Mouse (Mus musculus): Measurements from ENCODE around the gene Nsl1. TPM values are rescaled to one million over a fixed set of nuclear protein-coding genes. Genes with fewer than 3 reads are reported as not detected.
"Not testable (repeated sequence)": the region's sequence is repeated elsewhere in the genome, so short reads cannot be mapped to it uniquely, and the experiment has no call there.

Gene Nsl1
- polyA plus RNA-seq (2014; fragmentation: Nextera tagmentation; extraction: Ambion mirVana): 17.9 and 20.4 TPM in 2 replicates

DNA sequence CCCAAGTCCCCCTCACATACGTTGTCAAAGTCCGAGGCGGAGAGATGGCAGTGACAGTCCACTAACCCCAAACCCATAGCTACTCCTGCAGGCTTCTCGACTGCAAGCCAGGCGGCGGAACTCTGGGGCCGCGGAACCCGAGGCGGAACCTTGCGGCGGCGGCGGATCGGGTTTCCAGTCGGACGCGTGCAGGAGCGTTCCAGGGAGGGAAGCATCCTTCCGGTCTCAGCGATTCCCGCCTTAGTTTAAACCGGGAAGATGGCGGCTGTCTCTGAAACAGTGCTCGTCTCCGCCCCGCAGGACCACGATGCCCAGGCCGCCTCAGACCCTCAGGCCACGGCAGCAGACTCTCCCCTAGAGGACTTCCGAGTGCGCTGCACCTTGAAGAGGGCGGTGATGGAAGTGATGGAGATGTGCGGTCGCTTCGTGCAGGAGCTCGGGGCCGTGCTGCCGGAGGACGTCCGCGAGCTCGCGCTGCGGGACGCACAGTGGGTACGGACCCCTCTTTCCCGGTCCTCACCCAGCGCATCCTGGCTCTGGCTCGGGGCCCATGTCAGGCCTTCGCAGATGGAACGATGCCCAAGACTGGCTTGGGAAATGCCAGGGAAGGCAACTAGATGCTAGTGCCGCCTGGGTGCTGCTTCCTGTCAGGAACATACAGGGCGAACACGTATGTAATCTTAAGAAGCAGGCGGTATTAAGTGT, at the start of gene Nsl1, which contains the start of gene Tatdn3:
TSS of gene Nsl1 (plus strand) at position 232 of the 705 bp plus-strand sequence.
TSS of gene Tatdn3 (minus strand) at position 152 of the 705 bp plus-strand sequence.
- H3K4me1 ChIP-seq (replicated peaks; ENCODE audit: control insufficient read depth, insufficient read depth, low read length): 0 out of 2 replicates have a peak, but pooled peaks cover 2% of the 10 kb centered on the region
- H3K36me3 ChIP-seq (ENCODE audit: control insufficient read depth, insufficient read depth, low read length): no peaks in the 10 kb centered on the region
- no peaks in the 10 kb centered on the region for H3K9me3 ChIP-seq (ENCODE audit: control insufficient read depth, low read length)
- H3K4me3 ChIP-seq (ENCODE audit: low read depth, low read length): peak within 1 kb of the TSS; percentile 75
- WGBS: under 1% methylated on average over 55 of the region's 56 CpGs
- no peaks in the 10 kb centered on the region for H3K27me3 ChIP-seq (ENCODE audit: control insufficient read depth, insufficient read depth, low read length)
- DNase-seq (ENCODE audit: low spot score): peak; percentile 93
- peak; percentile 87 for ATAC-seq (ENCODE audit: low FRiP score)
- no peak within 1 kb of the TSS for H3K27ac ChIP-seq (ENCODE audit: low read depth, low read length)
- peak within 1 kb of the TSS; percentile 73 for H3K9ac ChIP-seq (ENCODE audit: low read depth, low read length)
- peak within 1 kb of the TSS; percentile 66 for H3K4me2 ChIP-seq (replicated peaks; ENCODE audit: low read depth, low read length)

GRCm38 (mm10) chr1:191014271-191014670, 48.5 kb upstream of the Nsl1 start:
- H3K4me1 ChIP-seq (replicated peaks; ENCODE audit: control insufficient read depth, insufficient read depth, low read length): no peaks in the 10 kb centered on the region
- DNase-seq (ENCODE audit: low spot score) (no peak), ATAC-seq (ENCODE audit: low FRiP score) (no peak)
- H3K4me3 ChIP-seq (ENCODE audit: low read depth, low read length): no peak overlapping the region
- H3K27ac ChIP-seq (ENCODE audit: low read depth, low read length): no peak overlapping the region
- H3K4me2 ChIP-seq (replicated peaks; ENCODE audit: low read depth, low read length): no peak overlapping the region
- 0 out of 2 replicates have a peak, but pooled peaks cover 6% of the 10 kb centered on the region for H3K36me3 ChIP-seq (ENCODE audit: control insufficient read depth, insufficient read depth, low read length)
- 95% methylated on average over 3 of the region's 3 CpGs for WGBS
- no peak overlapping the region for H3K9ac ChIP-seq (ENCODE audit: low read depth, low read length)
- H3K9me3 ChIP-seq (ENCODE audit: control insufficient read depth, low read length): no peaks in the 10 kb centered on the region
- no peaks in the 10 kb centered on the region for H3K27me3 ChIP-seq (ENCODE audit: control insufficient read depth, insufficient read depth, low read length)

DNA sequence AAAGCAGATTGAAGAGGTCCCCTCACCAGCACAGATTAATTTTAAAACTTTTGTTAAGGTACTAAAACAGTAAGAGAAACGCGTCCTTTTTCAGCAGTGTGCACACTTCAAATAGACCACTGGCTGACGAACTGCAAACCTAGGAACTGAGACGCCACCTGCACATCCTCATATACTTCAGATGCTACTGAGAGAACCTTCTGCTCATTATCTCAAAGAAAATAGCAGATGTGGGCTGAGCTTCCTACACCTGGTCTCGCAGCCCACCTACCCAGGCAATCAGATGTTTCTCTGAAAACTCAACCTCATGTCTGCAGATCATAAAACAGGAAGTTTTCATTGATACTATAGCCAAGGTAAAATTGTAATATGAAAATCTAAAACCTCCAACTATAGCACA, 43.0 kb upstream of the Nsl1 start:
- WGBS: 95% methylated on average over 5 of the region's 5 CpGs

GRCm38 (mm10) chr1:191020217-191020924, 42.4 kb upstream of the Nsl1 start:
- DNase-seq (ENCODE audit: low spot score) (no peak), ATAC-seq (ENCODE audit: low FRiP score) (no peak)
- no peaks in the 10 kb centered on the region for H3K4me1 ChIP-seq (replicated peaks; ENCODE audit: control insufficient read depth, insufficient read depth, low read length)
- no peak overlapping the region for H3K4me2 ChIP-seq (replicated peaks; ENCODE audit: low read depth, low read length)
- no peaks in the 10 kb centered on the region for H3K27me3 ChIP-seq (ENCODE audit: control insufficient read depth, insufficient read depth, low read length)
- no peak overlapping the region for H3K4me3 ChIP-seq (ENCODE audit: low read depth, low read length)
- H3K27ac ChIP-seq (ENCODE audit: low read depth, low read length): no peak overlapping the region
- H3K36me3 ChIP-seq (ENCODE audit: control insufficient read depth, insufficient read depth, low read length): no peaks in the 10 kb centered on the region
- no peaks in the 10 kb centered on the region for H3K9me3 ChIP-seq (ENCODE audit: control insufficient read depth, low read length)
- WGBS: 88% methylated on average over 3 of the region's 3 CpGs
- no peak overlapping the region for H3K9ac ChIP-seq (ENCODE audit: low read depth, low read length)

More for the DNA sequence above, 43.0 kb upstream of the Nsl1 start:
- ATAC-seq (ENCODE audit: low FRiP score) (no peak), DNase-seq (ENCODE audit: low spot score) (no peak)
- H3K36me3 ChIP-seq (ENCODE audit: control insufficient read depth, insufficient read depth, low read length): no peaks in the 10 kb centered on the region
- H3K27me3 ChIP-seq (ENCODE audit: control insufficient read depth, insufficient read depth, low read length): no peaks in the 10 kb centered on the region
- no peak overlapping the region for H3K27ac ChIP-seq (ENCODE audit: low read depth, low read length)
- H3K9ac ChIP-seq (ENCODE audit: low read depth, low read length): no peak overlapping the region
- no peaks in the 10 kb centered on the region for H3K9me3 ChIP-seq (ENCODE audit: control insufficient read depth, low read length)
- H3K4me2 ChIP-seq (replicated peaks; ENCODE audit: low read depth, low read length): no peak overlapping the region
- H3K4me3 ChIP-seq (ENCODE audit: low read depth, low read length): no peak overlapping the region
- H3K4me1 ChIP-seq (replicated peaks; ENCODE audit: control insufficient read depth, insufficient read depth, low read length): no peaks in the 10 kb centered on the region

GRCm38 (mm10) chr1:191021016-191021415, 41.8 kb upstream of the Nsl1 start:
- no peak for ATAC-seq (ENCODE audit: low FRiP score)
- no peak overlapping the region for H3K27ac ChIP-seq (ENCODE audit: low read depth, low read length)
- WGBS: 91% methylated on average over 7 of the region's 7 CpGs

GRCm38 (mm10) chr1:191023140-191023539, 39.7 kb upstream of the Nsl1 start:
- WGBS: 93% methylated on average over 2 of the region's 2 CpGs
- Histone ChIP-seq H3K4me3 (ENCODE audit: low read depth, low read length) (no peak overlapping the region), H3K9ac (ENCODE audit: low read depth, low read length) (no peak overlapping the region), H3K9me3 (ENCODE audit: control insufficient read depth, low read length) (no peaks in the 10 kb centered on the region), H3K36me3 (ENCODE audit: control insufficient read depth, insufficient read depth, low read length) (no peaks in the 10 kb centered on the region), H3K27me3 (ENCODE audit: control insufficient read depth, insufficient read depth, low read length) (no peaks in the 10 kb centered on the region), H3K4me1 (replicated peaks; ENCODE audit: control insufficient read depth, insufficient read depth, low read length) (no peaks in the 10 kb centered on the region), H3K4me2 (replicated peaks; ENCODE audit: low read depth, low read length) (no peak overlapping the region), H3K27ac (ENCODE audit: low read depth, low read length) (no peak overlapping the region)
- DNase-seq (ENCODE audit: low spot score) (no peak), ATAC-seq (ENCODE audit: low FRiP score) (no peak)

More at GRCm38 (mm10) chr1:191021016-191021415, 41.8 kb upstream of the Nsl1 start:
- no peaks in the 10 kb centered on the region for H3K9me3 ChIP-seq (ENCODE audit: control insufficient read depth, low read length)
- H3K27me3 ChIP-seq (ENCODE audit: control insufficient read depth, insufficient read depth, low read length): no peaks in the 10 kb centered on the region
- no peak overlapping the region for H3K4me3 ChIP-seq (ENCODE audit: low read depth, low read length)
- no peak overlapping the region for H3K9ac ChIP-seq (ENCODE audit: low read depth, low read length)
- H3K4me1 ChIP-seq (replicated peaks; ENCODE audit: control insufficient read depth, insufficient read depth, low read length): no peaks in the 10 kb centered on the region
- DNase-seq (ENCODE audit: low spot score): no peak
- H3K4me2 ChIP-seq (replicated peaks; ENCODE audit: low read depth, low read length): no peak overlapping the region
- H3K36me3 ChIP-seq (ENCODE audit: control insufficient read depth, insufficient read depth, low read length): no peaks in the 10 kb centered on the region

GRCm38 (mm10) chr1:191023806-191024205, 39.0 kb upstream of the Nsl1 start:
- not testable (repeated sequence) for H3K4me3 ChIP-seq (ENCODE audit: low read depth, low read length); ATAC-seq (ENCODE audit: low FRiP score); H3K9me3 ChIP-seq (ENCODE audit: control insufficient read depth, low read length); H3K36me3 ChIP-seq (ENCODE audit: control insufficient read depth, insufficient read depth, low read length); H3K9ac ChIP-seq (ENCODE audit: low read depth, low read length); DNase-seq (ENCODE audit: low spot score); H3K4me1 ChIP-seq (replicated peaks; ENCODE audit: control insufficient read depth, insufficient read depth, low read length); H3K27ac ChIP-seq (ENCODE audit: low read depth, low read length); H3K4me2 ChIP-seq (replicated peaks; ENCODE audit: low read depth, low read length); H3K27me3 ChIP-seq (ENCODE audit: control insufficient read depth, insufficient read depth, low read length)
- 92% methylated on average over 5 of the region's 6 CpGs for WGBS

- DNase-seq (ENCODE audit: low spot score) (peak; percentile 66), ATAC-seq (ENCODE audit: low FRiP score) (peak; percentile 72; the same call in 1 of the 2 replicates)
- H3K4me3 ChIP-seq (ENCODE audit: low read depth, low read length): peak overlapping the region; percentile 71
- no peaks in the 10 kb centered on the region for H3K36me3 ChIP-seq (ENCODE audit: control insufficient read depth, insufficient read depth, low read length)
- peak overlapping the region; percentile 70 for H3K9ac ChIP-seq (ENCODE audit: low read depth, low read length)
- no peaks in the 10 kb centered on the region for H3K9me3 ChIP-seq (ENCODE audit: control insufficient read depth, low read length)
- 2% methylated on average over 69 of the region's 69 CpGs for WGBS
- no peaks in the 10 kb centered on the region for H3K27me3 ChIP-seq (ENCODE audit: control insufficient read depth, insufficient read depth, low read length)
- H3K4me2 ChIP-seq (replicated peaks; ENCODE audit: low read depth, low read length): peak overlapping the region; percentile 94
- H3K4me1 ChIP-seq (replicated peaks; ENCODE audit: control insufficient read depth, insufficient read depth, low read length): no peaks in the 10 kb centered on the region
- H3K27ac ChIP-seq (ENCODE audit: low read depth, low read length): peak overlapping the region; percentile 84
Observed at GRCm38 (mm10) chr1:191025016-191026012, 37.5 kb upstream of the Nsl1 start.
